Mouse (Mus musculus) cerebellum, adult 2 months (tissue): ENCODE results near the gene Ptpn3.

Source experiments
- CTCF ChIP-seq: fragments of 200-500 bp; IDR thresholded peaks from 2 replicates; pipeline ENCODE4 v1.5.1; 2011; ENCODE audit warnings: low read depth, mild to moderate bottlenecking, control low read depth, low read length, moderate library complexity, borderline replicate concordance; ENCODE audit not compliant: insufficient read depth
- POLR2A ChIP-seq: fragments of 200-500 bp; IDR thresholded peaks from 2 replicates; pipeline ENCODE4 v1.6.1; 2011; ENCODE audit warnings: low read length, control low read depth, borderline replicate concordance; ENCODE audit not compliant: insufficient read depth

DNA sequence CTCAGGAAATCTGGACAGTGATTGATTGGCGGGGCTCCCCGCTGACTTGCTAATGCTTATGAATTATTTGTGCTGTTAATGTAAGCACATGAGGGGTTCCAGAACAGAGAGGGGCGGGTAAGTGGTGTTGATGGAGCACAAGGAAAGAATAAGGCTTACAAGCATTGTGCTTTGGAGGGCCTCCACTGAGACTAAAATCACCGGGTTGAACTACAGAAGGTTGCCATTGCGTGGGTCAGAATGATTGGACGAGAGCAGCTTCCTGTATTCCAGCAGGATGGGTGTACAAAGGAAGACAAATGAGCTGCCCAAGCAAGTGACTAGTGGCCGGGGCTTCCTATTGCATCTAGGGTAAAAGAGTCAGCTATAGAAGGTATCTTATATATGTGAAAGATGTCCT, 4.0 kb upstream of the Ptpn3 start:
- TF ChIP-seq CTCF (no peak), POLR2A (no peak)
